Mouse (Mus musculus) olfactory bulb, adult 2 months (tissue): ENCODE measurements around the gene Dbn1. TPM values are rescaled to one million over a fixed set of nuclear protein-coding genes. Genes with fewer than 3 reads are reported as not detected.

Experiments
- H3K27ac ChIP-seq: fragments of 200-500 bp; 2 replicates; pipeline ENCODE4 v1.5.1; 2012; ENCODE audit warnings: low read depth, low read length; ENCODE audit not compliant: insufficient read depth
- H3K4me1 ChIP-seq: fragments of 200-500 bp; 2 replicates; pipeline ENCODE4 v1.6.1; 2012; ENCODE audit warnings: low read length; ENCODE audit not compliant: control insufficient read depth, insufficient read depth
- H3K4me3 ChIP-seq: fragments of 200-500 bp; 2 replicates; pipeline ENCODE4 v1.5.1; 2012; ENCODE audit warnings: mild to moderate bottlenecking, low read depth, low read length, moderate library complexity; ENCODE audit not compliant: insufficient read depth
- CTCF ChIP-seq: fragments of 200-500 bp; IDR thresholded peaks from 2 replicates; pipeline ENCODE4 v1.5.1; 2012; ENCODE audit warnings: low read depth, mild to moderate bottlenecking, low read length, moderate library complexity; ENCODE audit not compliant: insufficient read depth
- POLR2A ChIP-seq: fragments of 200-500 bp; IDR thresholded peaks from 2 replicates; pipeline ENCODE4 v1.6.1; 2012; ENCODE audit warnings: mild to moderate bottlenecking, low read depth, low read length, moderate library complexity; ENCODE audit not compliant: insufficient read depth
- WGBS: fragments of 180-500 bp; shearing (Covaris S2); methylation state at CpG from one replicate; pipeline ENCODE4 v1.1.7; 2018; 5-methylcytosine and 5-hydroxymethylcytosine counted together
- polyA plus RNA-seq: library from polyadenylated mRNA; stranded (reverse); fragments of >200 nt; gene quantifications from 2 replicates; pipeline ENCODE4 v1.2.4, GENCODE M21; 2012; ENCODE audit warnings: low replicate concordance; ENCODE audit not compliant: missing spikeins, insufficient read depth, insufficient read length

The Dbn1 gene
- polyA plus RNA-seq, 1 experiment = not detected

DNA sequence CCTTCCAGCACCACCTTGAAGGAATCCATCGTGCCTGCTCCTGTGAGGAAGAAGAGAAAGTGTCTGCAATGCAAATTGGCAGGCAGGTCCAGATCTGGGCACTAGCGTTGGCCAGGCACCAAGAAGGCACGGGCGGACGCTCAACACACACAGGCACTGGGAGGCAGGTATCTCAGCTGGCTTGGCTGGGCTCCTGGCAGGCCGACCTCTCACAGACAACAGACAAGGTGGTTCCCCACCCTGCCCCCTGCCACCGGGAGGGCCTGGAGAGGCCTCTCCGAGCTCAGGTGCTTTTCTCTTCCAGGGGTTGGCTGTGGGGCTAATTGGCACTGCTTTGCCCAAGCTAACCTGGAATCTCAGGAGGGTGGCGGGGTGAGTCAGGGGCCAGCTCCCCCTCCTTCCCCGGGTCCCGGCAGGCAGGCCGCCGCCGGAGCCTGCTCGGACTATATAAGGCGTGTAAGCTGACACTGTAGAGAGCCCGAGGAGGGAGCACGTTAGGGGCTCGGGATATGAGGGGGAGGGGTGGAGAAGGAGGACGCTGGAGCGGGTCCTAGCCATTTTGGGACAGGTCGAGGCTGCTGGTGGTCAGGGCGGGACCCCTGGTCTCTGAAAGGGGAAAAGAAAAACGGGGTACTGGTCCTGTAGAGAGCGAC is 24.6 kb upstream of the Dbn1 start:
- TF ChIP-seq POLR2A (0 out of 2 replicates have a peak, but pooled peaks have one; percentile 15), CTCF (no peak)

DNA sequence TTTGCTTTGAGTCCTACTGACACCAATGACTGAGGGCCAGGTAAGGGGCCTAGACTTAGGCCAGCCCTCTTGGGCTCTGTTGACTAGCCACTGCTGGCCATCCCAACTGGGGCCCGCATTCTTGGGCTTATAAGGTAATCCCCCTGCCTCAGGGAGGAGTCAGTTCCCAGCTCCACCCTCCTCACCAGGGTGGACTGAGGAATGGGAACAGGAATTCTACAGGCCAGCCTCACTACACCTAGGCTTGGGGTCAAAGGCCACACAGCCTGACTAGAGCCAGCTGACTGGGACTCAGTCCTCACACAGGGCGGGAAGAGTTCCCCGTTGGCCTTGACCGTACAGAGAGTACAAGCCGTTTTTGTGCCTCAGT is 23.6 kb upstream of the Dbn1 start:
- TF ChIP-seq CTCF (no peak), POLR2A (no peak)
- Histone ChIP-seq H3K27ac (no peak overlapping the region), H3K4me3 (no peak overlapping the region), H3K4me1 (peaks cover 38% of the 10 kb centered on the region)
- WGBS = 62% methylated on average over 5 of the region's 5 CpGs

More for the DNA sequence above, 24.6 kb upstream of the Dbn1 start:
- peaks cover 32% of the 10 kb centered on the region for H3K4me1 ChIP-seq
- WGBS = 3% methylated on average over 25 of the region's 25 CpGs
- H3K27ac ChIP-seq = no peak overlapping the region
- H3K4me3 ChIP-seq = peak overlapping the region; percentile 79

DNA sequence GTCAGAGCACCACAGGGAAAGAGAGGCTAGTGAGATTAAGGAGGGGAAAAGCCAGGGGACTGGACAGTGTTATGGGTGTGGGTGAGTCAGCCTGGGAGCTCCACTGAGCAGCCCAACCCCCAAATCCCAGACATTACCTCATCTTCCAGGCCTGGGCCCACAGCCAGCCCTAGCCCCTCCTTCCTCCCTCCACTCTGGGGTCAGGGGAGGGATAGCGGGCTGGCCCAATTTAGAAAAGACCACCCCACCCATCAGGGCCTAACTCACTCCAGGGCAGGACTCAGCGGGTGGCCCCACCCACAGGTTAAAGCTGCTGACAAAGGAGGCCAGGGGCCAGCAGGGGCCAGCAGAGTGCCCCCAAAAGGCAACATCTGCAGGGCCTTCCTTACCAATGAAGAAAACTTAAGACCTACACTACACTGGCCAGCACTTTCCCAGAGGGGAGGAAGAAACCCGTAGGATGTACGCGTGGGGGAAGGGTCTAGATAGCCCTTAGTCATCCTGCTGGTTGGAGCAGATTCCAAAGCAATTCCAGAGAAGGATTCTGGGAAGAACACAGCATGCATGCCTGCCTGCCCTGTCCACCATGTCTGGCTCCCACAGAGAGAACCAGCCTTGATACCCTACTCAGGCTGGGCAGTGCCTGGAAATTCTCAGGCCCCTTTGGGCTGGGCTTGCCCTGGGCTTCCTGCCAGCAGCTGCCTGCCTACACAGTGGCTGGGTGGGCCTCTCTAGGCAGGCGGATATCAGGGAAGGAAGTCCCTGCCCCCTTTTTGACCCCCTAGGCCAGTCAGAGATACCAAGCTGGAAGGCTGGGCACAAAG is 23.0 kb upstream of the Dbn1 start:
- Histone ChIP-seq H3K4me1 (peaks cover 38% of the 10 kb centered on the region), H3K27ac (no peak overlapping the region), H3K4me3 (no peak overlapping the region)
- TF ChIP-seq CTCF (no peak), POLR2A (no peak)
- 27% methylated on average over 6 of the region's 6 CpGs for WGBS

DNA sequence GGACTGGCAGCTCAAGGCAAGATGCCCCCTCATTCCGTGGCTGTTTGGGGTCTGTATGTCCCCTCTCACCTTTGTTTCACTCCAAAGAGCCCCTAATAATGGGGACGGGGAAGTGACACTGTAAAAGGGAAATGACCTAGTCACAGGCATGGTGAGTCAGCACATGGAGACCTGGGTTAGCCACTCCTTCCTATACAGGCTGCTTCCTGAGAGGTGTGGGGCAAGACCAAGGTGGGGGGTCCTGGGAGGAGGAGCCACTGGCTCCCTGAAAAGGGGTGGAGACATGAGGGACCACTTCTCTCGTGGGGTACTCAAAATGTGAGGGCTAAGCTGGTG is 22.4 kb upstream of the Dbn1 start:
- Histone ChIP-seq H3K4me3 (no peak overlapping the region), H3K27ac (no peak overlapping the region), H3K4me1 (peaks cover 38% of the 10 kb centered on the region)
- TF ChIP-seq POLR2A (no peak), CTCF (no peak)
- 43% methylated on average over 3 of the region's 3 CpGs for WGBS

DNA sequence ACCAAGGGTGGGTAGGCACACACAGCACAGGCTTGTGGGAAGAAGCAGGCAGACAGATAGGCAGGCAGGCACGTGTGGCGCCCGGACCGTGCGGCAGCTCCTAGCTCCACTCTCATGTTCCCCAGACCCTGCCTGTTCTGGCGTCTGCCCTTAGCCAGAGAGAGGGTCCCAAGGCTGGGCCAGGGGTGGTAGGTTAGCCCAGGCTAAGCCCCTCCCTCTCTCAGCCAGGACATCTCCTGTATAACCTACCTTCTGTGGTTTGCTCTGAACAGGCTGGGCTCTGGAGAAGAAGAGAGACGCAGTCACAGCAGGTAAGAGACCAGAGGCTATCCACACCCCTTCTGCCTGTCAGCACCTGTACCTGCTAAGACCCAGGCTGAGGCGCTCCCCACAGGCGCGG is 20.6 kb upstream of the Dbn1 start:
- TF ChIP-seq POLR2A = no peak
- no peak for TF ChIP-seq CTCF
- Histone ChIP-seq H3K4me1 (peaks cover 35% of the 10 kb centered on the region), H3K4me3 (no peak overlapping the region), H3K27ac (no peak overlapping the region)
- WGBS = 93% methylated on average over 10 of the region's 10 CpGs

DNA sequence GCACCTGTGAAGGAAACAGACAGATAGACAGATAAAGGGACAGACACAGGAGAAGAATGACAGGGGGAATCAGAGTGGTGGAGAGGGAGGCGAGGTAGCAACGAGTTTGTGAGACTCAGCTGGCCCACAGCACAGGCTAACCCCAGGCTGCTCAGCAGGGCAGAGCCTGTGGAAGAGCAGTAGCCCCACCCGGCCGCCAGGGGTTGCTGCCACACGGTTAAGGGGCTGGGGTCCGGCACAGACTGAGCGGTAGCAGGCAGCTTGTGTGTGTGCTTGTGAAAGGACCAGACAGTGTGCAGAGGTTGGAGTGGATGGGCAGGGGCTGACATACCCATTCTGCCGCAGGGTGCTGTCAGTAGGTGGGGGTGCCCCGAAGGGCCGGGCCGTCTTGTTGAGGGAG is 20.0 kb upstream of the Dbn1 start:
- Histone ChIP-seq H3K4me1 (peaks cover 35% of the 10 kb centered on the region), H3K27ac (no peak overlapping the region), H3K4me3 (no peak overlapping the region)
- 65% methylated on average over 11 of the region's 11 CpGs for WGBS
- no peak for TF ChIP-seq CTCF
- TF ChIP-seq POLR2A = no peak

DNA sequence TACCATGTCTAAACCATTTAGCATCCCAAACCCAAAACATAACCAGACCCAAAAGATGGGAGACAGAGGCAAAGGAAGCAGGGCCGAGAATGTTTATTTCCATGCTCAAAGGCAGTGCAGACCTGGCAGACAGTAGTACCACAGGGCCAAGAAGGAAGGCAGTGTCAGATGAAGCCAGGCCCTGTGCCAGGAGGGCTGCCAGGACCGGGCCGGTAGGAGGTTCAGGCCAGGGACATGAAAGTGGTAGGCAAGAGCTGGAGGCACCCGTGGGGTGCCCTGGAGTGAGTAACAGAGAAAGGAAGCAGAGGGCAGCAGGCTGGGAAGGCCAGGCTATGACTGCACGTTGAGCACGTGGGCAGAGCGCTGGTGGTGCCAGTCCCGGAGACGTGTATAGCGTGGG is 18.8 kb upstream of the Dbn1 start:
- WGBS = 45% methylated on average over 10 of the region's 10 CpGs
- Histone ChIP-seq H3K4me3 (no peak overlapping the region), H3K27ac (no peak overlapping the region)

DNA sequence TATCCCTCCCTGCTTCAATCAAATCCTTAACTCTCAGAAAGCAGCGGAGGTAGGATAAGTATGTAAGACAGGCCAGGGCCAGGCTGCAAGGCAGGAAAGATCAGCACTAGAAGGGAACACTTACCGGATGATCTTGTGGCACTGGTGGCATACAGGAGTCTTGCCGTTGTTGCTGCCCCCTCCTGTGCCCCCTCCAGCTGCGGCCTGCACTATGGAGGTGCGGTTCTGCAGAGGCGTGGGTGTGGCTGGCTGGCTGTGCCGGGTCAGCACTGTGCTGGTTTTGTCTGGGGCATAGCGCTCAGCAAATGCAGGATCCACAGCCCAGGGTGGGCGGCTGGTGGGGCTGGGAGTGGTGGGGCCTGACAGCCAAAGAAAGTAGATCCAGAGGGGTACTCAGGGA is 17.9 kb upstream of the Dbn1 start:
- Histone ChIP-seq H3K4me1 (peaks cover 17% of the 10 kb centered on the region), H3K27ac (no peak overlapping the region), H3K4me3 (no peak overlapping the region)
- TF ChIP-seq CTCF (no peak), POLR2A (no peak)
- 87% methylated on average over 9 of the region's 9 CpGs for WGBS

More for the DNA sequence above, 18.8 kb upstream of the Dbn1 start:
- no peak for TF ChIP-seq POLR2A
- no peak for TF ChIP-seq CTCF
- peaks cover 25% of the 10 kb centered on the region for H3K4me1 ChIP-seq

DNA sequence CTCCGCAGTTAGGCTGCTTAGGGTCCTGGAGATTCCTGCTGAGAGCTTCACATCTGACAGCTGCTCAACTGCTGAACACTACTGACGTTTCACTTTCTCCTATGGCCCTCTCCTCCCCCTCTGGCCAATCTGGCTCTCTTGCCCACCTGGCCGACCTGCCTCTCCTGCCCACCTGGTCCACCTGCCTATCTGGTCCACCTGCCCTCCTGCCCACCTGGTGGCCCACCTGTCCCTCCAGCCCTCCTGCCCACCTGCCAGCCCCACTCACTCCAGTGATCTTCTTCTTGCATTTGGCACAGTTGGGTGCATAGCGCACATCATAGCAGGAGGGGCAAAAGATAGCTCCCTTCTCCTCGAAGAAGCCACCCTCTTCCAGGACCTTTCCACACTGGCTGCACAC is 16.5 kb upstream of the Dbn1 start:
- no peak overlapping the region for H3K27ac ChIP-seq
- H3K4me3 ChIP-seq = no peak overlapping the region
- 82% methylated on average over 5 of the region's 5 CpGs for WGBS
- no peak for TF ChIP-seq CTCF
- H3K4me1 ChIP-seq = peaks cover 11% of the 10 kb centered on the region
